12 mouse cellular contexts compared by ENCODE assay signal in genomic region chr15:99039996-99040919, GRCm38 (mm10). TPM values are rescaled to one million over a fixed set of nuclear protein-coding genes. Genes with fewer than 3 reads are reported as not detected.
DNase-seq lines count a peak whose midpoint lies in the region; ATAC-seq and TF ChIP-seq lines count a peak whose summit lies in the region.
"Had no signal": no experiment of that assay in that cellular context is flagged by ENCODE, and none has a peak within 500 bp of the region (broad histone marks: within the 10 kb centered on the region; RNA-seq: fewer than 3 reads in every experiment).

No protein-coding gene starts in this region.

- no peaks in the 10 kb centered on the region for H3K27me3 ChIP-seq in kidney, adult 2 months (replicated peaks; ENCODE audit: control insufficient read depth, insufficient read depth, low read length)

- no peak for DNase-seq in kidney, adult 2 months
- DNase-seq in kidney, postnatal 10 days = no peak
- peak; percentile 24 for DNase-seq in thymus, postnatal 0 days (ENCODE audit: low spot score)
- no peak for DNase-seq in thymus, adult 18-20 months
- no peak for DNase-seq in right cerebral cortex, postnatal 36 days (ENCODE audit: low spot score in 2 of 2)
- no peak for DNase-seq in thymus, postnatal 10 days (ENCODE audit: low spot score in 2 of 2)
- DNase-seq: gastrocnemius, postnatal 10 days; kidney, postnatal 4 days; right cerebral cortex, adult 18-20 months had no signal

- peak; percentile 67; the same call in 1 of the 2 replicates for ATAC-seq in erythroid progenitor cell, adult 5-6 weeks (replicated peaks; ENCODE audit: low FRiP score, poor library complexity, severe bottlenecking)

- no peak overlapping the region for H3K4me3 ChIP-seq in kidney, adult 2 months (ENCODE audit: insufficient read depth, low read depth, low read length)
- H3K4me3 ChIP-seq: liver, embryonic 15.5 days had no signal

- TF ChIP-seq POLR2A in kidney, adult 2 months (IDR thresholded peaks at IDR 0.05; ENCODE audit: low read depth, low read length) = no peak

- H3K4me1 ChIP-seq in kidney, adult 2 months (ENCODE audit: control insufficient read depth, insufficient read depth, low read length) = peaks cover 2% of the 10 kb centered on the region; the same call in 1 of the 2 replicates

- H3K36me3 ChIP-seq in kidney, adult 2 months (ENCODE audit: control insufficient read depth, insufficient read depth, low read length) = peaks cover 3% of the 10 kb centered on the region; the same call in 1 of the 2 replicates

- WGBS in kidney, adult 2 months = 71% methylated on average over 26 of the region's 26 CpGs

- TF ChIP-seq CTCF in kidney, adult 2 months (conservative IDR thresholded peaks at IDR 0.05; ENCODE audit: insufficient read depth, insufficient read length, low read depth, low read length) = 0 out of 2 replicates have a peak, but pooled peaks have one; percentile 33

- H3K27ac ChIP-seq in kidney, adult 2 months (ENCODE audit: insufficient read depth, low read depth, low read length) = no peak overlapping the region
- H3K27ac ChIP-seq: liver, embryonic 15.5 days had no signal

RNA-seq across cellular contexts. Expression of gene Tuba1c, which starts 10.6 kb away (rescaled TPM):
- polyA plus RNA-seq in kidney, adult 2 months (2012; rRNA removed) = 128 and 146 TPM in 2 replicates
- 153 and 156 TPM in 2 replicates for polyA plus RNA-seq in thymus, postnatal 0 days (2015; fragmentation: Nextera tagmentation; extraction: Ambion mirVana)
- total RNA-seq in erythroid progenitor cell, adult 5-6 weeks (2015; ENCODE audit: low replicate concordance) = 637 and 660 TPM in 2 replicates
- total RNA-seq in erythroid progenitor cell, adult 5-6 weeks (2017; ENCODE audit: low replicate concordance) = 271 and 335 TPM in 2 replicates

RNA-seq across cellular contexts. Expression of gene Prph, which starts 14.7 kb away (rescaled TPM):
- 1.7 and 3.2 TPM in 2 replicates for polyA plus RNA-seq in kidney, adult 2 months (2012; rRNA removed)
- 0.99 and 1.1 TPM in 2 replicates for polyA plus RNA-seq in thymus, postnatal 0 days (2015; fragmentation: Nextera tagmentation; extraction: Ambion mirVana)
- total RNA-seq in erythroid progenitor cell, adult 5-6 weeks (2015; ENCODE audit: low replicate concordance) = not detected in 2 replicates
- total RNA-seq in erythroid progenitor cell, adult 5-6 weeks (2017; ENCODE audit: low replicate concordance) = not detected in 2 replicates
- total RNA-seq: hematopoietic stem cell, adult 5-6 weeks had no signal

RNA-seq across cellular contexts. Expression of gene Troap, which starts 34.1 kb away (rescaled TPM):
- polyA plus RNA-seq in kidney, adult 2 months (2012; rRNA removed) = 0.29 and 0.33 TPM in 2 replicates
- polyA plus RNA-seq in thymus, postnatal 0 days (2015; fragmentation: Nextera tagmentation; extraction: Ambion mirVana) = 21.8 and 25.3 TPM in 2 replicates
- 152 and 157 TPM in 2 replicates for total RNA-seq in erythroid progenitor cell, adult 5-6 weeks (2015; ENCODE audit: low replicate concordance)
- 126 and 180 TPM in 2 replicates for total RNA-seq in erythroid progenitor cell, adult 5-6 weeks (2017; ENCODE audit: low replicate concordance)

RNA-seq across cellular contexts. Expression of gene C1ql4, which starts 47.4 kb away (rescaled TPM):
- 0.44 and 0.61 TPM in 2 replicates for polyA plus RNA-seq in kidney, adult 2 months (2012; rRNA removed)
- polyA plus RNA-seq in thymus, postnatal 0 days (2015; fragmentation: Nextera tagmentation; extraction: Ambion mirVana) = 0.18 TPM in 1 of 2 replicates, not detected in the other
- not detected in 2 replicates for total RNA-seq in erythroid progenitor cell, adult 5-6 weeks (2015; ENCODE audit: low replicate concordance)
- total RNA-seq in erythroid progenitor cell, adult 5-6 weeks (2017; ENCODE audit: low replicate concordance) = not detected in 2 replicates
- total RNA-seq: gastrocnemius, postnatal 10 days; hematopoietic stem cell, adult 5-6 weeks had no signal
- polyA plus RNA-seq: liver, embryonic 15.5 days had no signal

RNA-seq across cellular contexts. Expression of gene Dnajc22, which starts 52.7 kb away (rescaled TPM):
- polyA plus RNA-seq in kidney, adult 2 months (2012; rRNA removed) = 49.9 and 53.4 TPM in 2 replicates
- 0.13 and 0.22 TPM in 2 replicates for polyA plus RNA-seq in thymus, postnatal 0 days (2015; fragmentation: Nextera tagmentation; extraction: Ambion mirVana)
- total RNA-seq in erythroid progenitor cell, adult 5-6 weeks (2015; ENCODE audit: low replicate concordance) = not detected in 2 replicates
- total RNA-seq in erythroid progenitor cell, adult 5-6 weeks (2017; ENCODE audit: low replicate concordance) = not detected in 2 replicates
- total RNA-seq: hematopoietic stem cell, adult 5-6 weeks had no signal

Comparison
In these comparisons a context has a peak if more than half of its experiments do, and no peak if none do; other contexts are left out.
1. RNA of gene Troap, which starts 34.1 kb away (polyA plus RNA-seq): 21.8 to 25.3 TPM in thymus, postnatal 0 days; 0.29 to 0.33 TPM in kidney, adult 2 months; every median in the first group is over 10 times any median in the second.